Mouse (Mus musculus) megakaryocyte, adult 5-6 weeks (primary cell): ENCODE measurements around the gene Thada. TPM values are rescaled to one million over a fixed set of nuclear protein-coding genes. Genes with fewer than 3 reads are reported as not detected.

Experiments used
- ATAC-seq: 2 replicates; pipeline ENCODE4 v1.8.0; 2016; ENCODE audit warnings: mild to moderate bottlenecking, inconsistent platforms; ENCODE audit not compliant: poor library complexity, severe bottlenecking
- total RNA-seq, 2 experiments: library from RNA; stranded (forward) in 1 of 2; stranded (reverse) in 1 of 2; fragments of 153-499, 151-499 nt in 1 of 2; fragments of 221-1000, 200-1000 nt in 1 of 2; gene quantifications; 2 replicates each; pipeline versions ENCODE4 v1.2.3 to v1.2.4; 2015 to 2017

Thada gene
- total RNA-seq, 2 experiments from 2014 or later: 12.5 to 15.4 TPM

GRCm38 (mm10) chr17:84351912-84352789 lies 113.9 kb downstream of the Thada start:
- ATAC-seq: peak; percentile 30

GRCm38 (mm10) chr17:84351276-84351675 lies 114.7 kb downstream of the Thada start:
- no peak for ATAC-seq

- no peak for ATAC-seq
These were observed 117.1 kb downstream of the Thada start for GRCm38 (mm10) chr17:84348865-84349264.

GRCm38 (mm10) chr17:84342299-84342817 lies 123.6 kb downstream of the Thada start:
- ATAC-seq: peak; percentile 83

- ATAC-seq: no peak
These were observed 124.3 kb downstream of the Thada start for GRCm38 (mm10) chr17:84341686-84342085.

- peak; percentile 92 for ATAC-seq
These were observed 125.4 kb downstream of the Thada start for GRCm38 (mm10) chr17:84340574-84340973.

- no peak for ATAC-seq
These were observed 130.0 kb downstream of the Thada start for GRCm38 (mm10) chr17:84335996-84336395.

GRCm38 (mm10) chr17:84335076-84335475 lies 130.9 kb downstream of the Thada start:
- ATAC-seq: no peak

GRCm38 (mm10) chr17:84334241-84335014 lies 131.6 kb downstream of the Thada start:
- no peak for ATAC-seq

GRCm38 (mm10) chr17:84332940-84333339 lies 133.1 kb downstream of the Thada start:
- peak; percentile 55 for ATAC-seq

GRCm38 (mm10) chr17:84330986-84331385 lies 135.0 kb downstream of the Thada start:
- ATAC-seq: no peak

GRCm38 (mm10) chr17:84330506-84330905 lies 135.5 kb downstream of the Thada start:
- peak; percentile 21; the same call in 1 of the 2 replicates for ATAC-seq

- no peak for ATAC-seq
These were observed 136.0 kb downstream of the Thada start for GRCm38 (mm10) chr17:84329906-84330470.

GRCm38 (mm10) chr17:84328526-84328925 lies 137.5 kb downstream of the Thada start:
- peak; percentile 50 for ATAC-seq

- ATAC-seq: no peak
These were observed 138.7 kb downstream of the Thada start for GRCm38 (mm10) chr17:84327051-84327925.

GRCm38 (mm10) chr17:84322176-84322575 lies 143.8 kb downstream of the Thada start:
- no peak for ATAC-seq

GRCm38 (mm10) chr17:84321351-84321750 lies 144.7 kb downstream of the Thada start:
- ATAC-seq: no peak

- no peak for ATAC-seq
These were observed 145.4 kb downstream of the Thada start for GRCm38 (mm10) chr17:84320576-84320975.

GRCm38 (mm10) chr17:84314341-84314740 lies 151.7 kb downstream of the Thada start:
- no peak for ATAC-seq

- peak; percentile 85 for ATAC-seq
These were observed 152.5 kb downstream of the Thada start for GRCm38 (mm10) chr17:84313494-84313893.
